Mouse (Mus musculus) small intestine, adult 2 months (tissue): ENCODE data around the gene Dus1l.
A peak's percentile ranks its signal among the peaks of the same experiment; 100 is the strongest.

Source experiments
- CTCF ChIP-seq: fragments of 200-500 bp; IDR thresholded peaks from 2 replicates; pipeline ENCODE4 v1.5.1; 2012; ENCODE audit warnings: low read depth, mild to moderate bottlenecking, control low read depth, inconsistent platforms, low read length, moderate library complexity, mixed read lengths; ENCODE audit not compliant: insufficient replicate concordance, insufficient read length; ENCODE audit errors: extremely low read depth
- POLR2A ChIP-seq: fragments of 200-500 bp; IDR thresholded peaks from 2 replicates; pipeline ENCODE4 v1.6.1; 2012; ENCODE audit warnings: low read depth, mild to moderate bottlenecking, control low read depth, inconsistent platforms, low read length, moderate library complexity

- TF ChIP-seq CTCF (peak; percentile 100), POLR2A (no peak)
These were observed 20.3 kb downstream of the Dus1l start for GRCm38 (mm10) chr11:120775774-120776469.
